Mouse (Mus musculus): ENCODE data around the gene Utf1. TPM values are rescaled to one million over a fixed set of nuclear protein-coding genes. Genes with fewer than 3 reads are reported as not detected.

The Utf1 gene
- not detected for total RNA-seq (2018; cell fraction: chromatin; rRNA removed)
- total RNA-seq (2018; cell fraction: cytosol; rRNA removed): not detected
- not detected for total RNA-seq (2018; cell fraction: nucleus; rRNA removed)
- polyA plus RNA-seq (2018): not detected in 3 replicates

GRCm38 (mm10) chr7:139943674-139944281 is at the start of gene Utf1:
TSS of gene Utf1 (plus strand) at chr7:139943789.
- H3K4me3 ChIP-seq (ENCODE audit: inconsistent target): no peak within 1 kb of the TSS
- no peaks in the 10 kb centered on the region for H3K79me2 ChIP-seq (ENCODE audit: inconsistent target)
- no peak within 1 kb of the TSS for H3K27ac ChIP-seq
- no peaks in the 10 kb centered on the region for H3K36me3 ChIP-seq (ENCODE audit: inconsistent target)
- 2% methylated on average over 52 of the region's 59 CpGs for WGBS (ENCODE audit: missing documents)

DNA sequence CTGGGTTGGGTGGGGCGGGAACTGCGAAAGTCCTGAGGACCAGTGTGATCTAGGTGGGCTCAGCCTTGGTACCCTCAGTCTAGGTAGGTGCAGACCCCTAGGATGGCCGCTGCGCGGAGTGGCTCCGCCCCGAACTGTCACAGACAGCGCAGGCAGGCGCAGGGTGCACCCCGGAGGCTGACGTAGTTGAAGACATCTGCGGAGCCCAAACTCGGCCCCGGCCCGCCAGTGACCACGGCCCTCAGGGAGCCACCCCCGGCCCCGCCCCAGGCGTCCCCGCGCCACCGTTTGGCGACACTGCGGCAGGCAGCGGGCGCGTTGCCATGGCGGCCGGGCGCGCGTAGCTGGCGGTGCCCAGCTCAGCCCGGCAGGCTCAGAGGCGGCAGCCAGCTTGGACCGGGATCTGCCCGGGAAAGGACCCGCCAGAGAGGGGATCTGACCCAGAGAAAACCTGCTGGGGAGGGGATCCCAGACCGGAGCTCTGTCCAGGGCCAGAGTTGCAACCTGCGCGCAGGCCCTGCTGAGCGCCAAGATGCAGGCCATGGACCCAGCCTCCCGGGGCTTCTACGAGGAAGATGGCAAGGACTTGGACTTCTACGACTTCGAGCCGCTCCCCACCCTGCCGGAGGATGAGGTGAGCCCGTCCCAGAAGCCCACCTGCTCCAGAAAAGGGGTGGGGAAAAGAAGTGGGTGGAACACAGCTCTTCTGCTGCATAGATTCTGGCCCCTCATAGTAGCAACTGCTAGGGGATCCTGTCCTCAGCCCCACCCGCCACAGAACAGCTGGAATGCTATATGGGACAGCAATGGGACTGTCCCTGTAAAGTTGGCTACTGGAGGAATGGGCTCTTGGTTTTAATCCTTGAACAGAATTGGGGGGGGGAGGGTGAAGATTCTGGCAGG is 48.7 kb upstream of the Utf1 start, which contains the start of gene Kndc1:
Gene Kndc1, plus strand, starts transcription at position 42 of the 903 bp plus-strand sequence.
- no peak within 1 kb of the TSS for H3K4me3 ChIP-seq (ENCODE audit: inconsistent target)
- no peaks in the 10 kb centered on the region for H3K79me2 ChIP-seq (ENCODE audit: inconsistent target)
- H3K27ac ChIP-seq: no peak within 1 kb of the TSS
- no peaks in the 10 kb centered on the region for H3K36me3 ChIP-seq (ENCODE audit: inconsistent target)
- 7% methylated on average over 44 of the region's 50 CpGs for WGBS (ENCODE audit: missing documents)

- Histone ChIP-seq H3K4me3 (ENCODE audit: inconsistent target) (no peak overlapping the region), H3K27ac (no peak overlapping the region), H3K36me3 (ENCODE audit: inconsistent target) (no peaks in the 10 kb centered on the region), H3K79me2 (ENCODE audit: inconsistent target) (no peaks in the 10 kb centered on the region)
- 83% methylated on average over 7 of the region's 7 CpGs for WGBS (ENCODE audit: missing documents)
Measured at GRCm38 (mm10) chr7:139896271-139896670, 47.3 kb upstream of the Utf1 start.

- H3K4me3 ChIP-seq (ENCODE audit: inconsistent target): no peak overlapping the region
- 81% methylated on average over 7 of the region's 7 CpGs for WGBS (ENCODE audit: missing documents)
- no peaks in the 10 kb centered on the region for H3K36me3 ChIP-seq (ENCODE audit: inconsistent target)
- H3K27ac ChIP-seq: no peak overlapping the region
- H3K79me2 ChIP-seq (ENCODE audit: inconsistent target): no peaks in the 10 kb centered on the region
Measured at GRCm38 (mm10) chr7:139896796-139897195, 46.8 kb upstream of the Utf1 start.

- WGBS (ENCODE audit: missing documents): 93% methylated on average over 2 of the region's 2 CpGs
- Histone ChIP-seq H3K36me3 (ENCODE audit: inconsistent target) (no peaks in the 10 kb centered on the region), H3K4me3 (ENCODE audit: inconsistent target) (no peak overlapping the region), H3K27ac (no peak overlapping the region), H3K79me2 (ENCODE audit: inconsistent target) (no peaks in the 10 kb centered on the region)
Measured at GRCm38 (mm10) chr7:139898606-139899005, 45.0 kb upstream of the Utf1 start.

DNA sequence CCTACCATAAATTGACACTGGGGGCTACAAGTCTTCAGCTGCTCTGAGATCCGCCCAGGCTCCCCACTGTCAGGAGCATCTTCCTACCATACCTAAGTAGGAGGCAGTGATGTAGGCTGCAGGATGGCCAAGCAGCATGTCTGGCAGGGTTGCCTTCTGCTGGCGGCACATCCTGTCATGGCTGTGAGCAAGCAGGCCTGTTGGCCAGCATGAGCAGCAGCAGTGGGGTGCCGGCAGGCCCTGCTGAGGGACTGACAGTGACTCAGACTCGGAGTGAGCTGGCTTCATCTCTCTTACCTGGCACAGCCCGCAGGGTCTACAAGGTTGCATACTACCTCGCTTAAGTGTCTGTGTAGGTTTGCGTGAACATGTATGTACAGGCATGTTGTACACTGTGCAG is 44.1 kb upstream of the Utf1 start:
- Histone ChIP-seq H3K36me3 (ENCODE audit: inconsistent target) (no peaks in the 10 kb centered on the region), H3K4me3 (ENCODE audit: inconsistent target) (no peak overlapping the region), H3K27ac (no peak overlapping the region), H3K79me2 (ENCODE audit: inconsistent target) (no peaks in the 10 kb centered on the region)
- 88% methylated on average over 7 of the region's 7 CpGs for WGBS (ENCODE audit: missing documents)

- 87% methylated on average over 7 of the region's 7 CpGs for WGBS (ENCODE audit: missing documents)
- Histone ChIP-seq H3K27ac (no peak overlapping the region), H3K36me3 (ENCODE audit: inconsistent target) (no peaks in the 10 kb centered on the region), H3K4me3 (ENCODE audit: inconsistent target) (no peak overlapping the region), H3K79me2 (ENCODE audit: inconsistent target) (no peaks in the 10 kb centered on the region)
Measured at GRCm38 (mm10) chr7:139900456-139900855, 43.1 kb upstream of the Utf1 start.

DNA sequence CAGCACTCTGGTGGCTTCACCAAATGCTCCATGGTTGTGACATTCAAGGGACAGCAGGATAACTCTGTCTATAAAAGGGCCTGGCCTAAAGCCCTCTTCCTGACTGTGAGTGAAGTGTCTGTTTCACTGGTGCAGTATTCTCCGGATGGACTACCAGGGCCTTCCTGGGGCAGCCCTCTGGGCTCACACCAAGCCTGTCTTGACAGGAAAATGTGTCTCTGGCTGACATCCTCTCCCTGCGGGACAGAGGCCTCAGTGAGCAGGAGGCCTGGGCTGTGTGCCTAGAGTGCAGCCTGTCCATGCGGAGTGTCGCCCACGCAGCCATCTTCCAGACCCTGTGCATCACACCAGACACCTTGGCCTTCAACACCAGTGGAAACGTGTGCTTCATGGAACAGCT is 42.7 kb upstream of the Utf1 start:
- H3K36me3 ChIP-seq (ENCODE audit: inconsistent target): no peaks in the 10 kb centered on the region
- whole genome bisulfite sequencing (ENCODE audit: missing documents): 77% methylated on average over 6 of the region's 6 CpGs
- no peaks in the 10 kb centered on the region for H3K79me2 ChIP-seq (ENCODE audit: inconsistent target)
- H3K27ac ChIP-seq: no peak overlapping the region
- no peak overlapping the region for H3K4me3 ChIP-seq (ENCODE audit: inconsistent target)

- no peaks in the 10 kb centered on the region for H3K36me3 ChIP-seq (ENCODE audit: inconsistent target)
- no peak overlapping the region for H3K4me3 ChIP-seq (ENCODE audit: inconsistent target)
- no peaks in the 10 kb centered on the region for H3K79me2 ChIP-seq (ENCODE audit: inconsistent target)
- H3K27ac ChIP-seq: no peak overlapping the region
- WGBS (ENCODE audit: missing documents): 25% methylated on average over 1 of the region's 1 CpGs
Measured at GRCm38 (mm10) chr7:139901981-139902380, 41.6 kb upstream of the Utf1 start.

DNA sequence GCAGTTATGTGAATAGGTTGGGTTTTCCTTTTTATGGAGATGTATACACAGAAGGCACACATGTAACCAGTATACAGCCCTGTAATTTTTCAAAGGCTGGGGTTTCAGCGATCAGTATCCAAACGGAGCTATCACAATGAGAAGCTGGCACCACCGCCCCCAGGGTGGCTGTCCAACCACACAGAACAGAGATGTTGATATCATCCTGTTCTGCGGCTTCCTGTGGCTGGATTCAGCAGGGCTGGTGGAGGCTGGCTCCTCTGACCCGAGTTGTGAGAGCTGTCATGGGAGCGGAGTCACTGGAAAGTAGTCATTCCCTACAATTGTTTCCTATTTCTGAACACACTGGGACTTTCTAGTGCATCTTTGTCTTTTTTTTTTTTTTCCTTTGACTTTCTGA is 38.3 kb upstream of the Utf1 start:
- H3K4me3 ChIP-seq (ENCODE audit: inconsistent target): no peak overlapping the region
- no peaks in the 10 kb centered on the region for H3K79me2 ChIP-seq (ENCODE audit: inconsistent target)
- WGBS (ENCODE audit: missing documents): 16% methylated on average over 6 of the region's 6 CpGs
- no peaks in the 10 kb centered on the region for H3K36me3 ChIP-seq (ENCODE audit: inconsistent target)
- no peak overlapping the region for H3K27ac ChIP-seq

GRCm38 (mm10) chr7:139905661-139906060 is 37.9 kb upstream of the Utf1 start:
- no peaks in the 10 kb centered on the region for H3K79me2 ChIP-seq (ENCODE audit: inconsistent target)
- H3K27ac ChIP-seq: no peak overlapping the region
- no peaks in the 10 kb centered on the region for H3K36me3 ChIP-seq (ENCODE audit: inconsistent target)
- 5% methylated on average over 6 of the region's 6 CpGs for WGBS (ENCODE audit: missing documents)
- H3K4me3 ChIP-seq (ENCODE audit: inconsistent target): no peak overlapping the region

DNA sequence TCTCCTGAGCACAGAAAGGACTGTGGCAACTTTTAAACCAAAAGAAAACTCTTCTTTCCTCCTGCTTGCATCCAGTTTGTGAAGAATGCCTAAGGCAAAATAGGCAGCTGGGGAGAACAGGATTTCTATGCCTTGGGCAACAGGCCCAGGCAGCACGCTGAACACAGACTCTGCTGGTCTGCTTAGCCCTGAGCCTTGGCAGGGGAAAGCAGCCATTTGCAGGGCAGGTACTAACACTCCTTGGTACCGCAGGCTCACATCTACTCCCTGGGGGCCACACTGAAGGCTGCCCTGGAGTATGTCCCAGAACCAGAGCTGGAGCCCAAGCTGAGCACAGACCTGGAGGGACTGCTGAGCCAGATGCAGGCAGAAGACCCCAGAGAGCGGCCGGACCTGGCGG is 35.4 kb upstream of the Utf1 start:
- Histone ChIP-seq H3K4me3 (ENCODE audit: inconsistent target) (no peak overlapping the region), H3K27ac (no peak overlapping the region), H3K36me3 (ENCODE audit: inconsistent target) (no peaks in the 10 kb centered on the region), H3K79me2 (ENCODE audit: inconsistent target) (no peaks in the 10 kb centered on the region)
- 98% methylated on average over 5 of the region's 5 CpGs for WGBS (ENCODE audit: missing documents)

GRCm38 (mm10) chr7:139909469-139909868 is 34.1 kb upstream of the Utf1 start:
- H3K36me3 ChIP-seq (ENCODE audit: inconsistent target): no peaks in the 10 kb centered on the region
- WGBS (ENCODE audit: missing documents): 77% methylated on average over 6 of the region's 6 CpGs
- H3K27ac ChIP-seq: no peak overlapping the region
- no peak overlapping the region for H3K4me3 ChIP-seq (ENCODE audit: inconsistent target)
- H3K79me2 ChIP-seq (ENCODE audit: inconsistent target): no peaks in the 10 kb centered on the region

DNA sequence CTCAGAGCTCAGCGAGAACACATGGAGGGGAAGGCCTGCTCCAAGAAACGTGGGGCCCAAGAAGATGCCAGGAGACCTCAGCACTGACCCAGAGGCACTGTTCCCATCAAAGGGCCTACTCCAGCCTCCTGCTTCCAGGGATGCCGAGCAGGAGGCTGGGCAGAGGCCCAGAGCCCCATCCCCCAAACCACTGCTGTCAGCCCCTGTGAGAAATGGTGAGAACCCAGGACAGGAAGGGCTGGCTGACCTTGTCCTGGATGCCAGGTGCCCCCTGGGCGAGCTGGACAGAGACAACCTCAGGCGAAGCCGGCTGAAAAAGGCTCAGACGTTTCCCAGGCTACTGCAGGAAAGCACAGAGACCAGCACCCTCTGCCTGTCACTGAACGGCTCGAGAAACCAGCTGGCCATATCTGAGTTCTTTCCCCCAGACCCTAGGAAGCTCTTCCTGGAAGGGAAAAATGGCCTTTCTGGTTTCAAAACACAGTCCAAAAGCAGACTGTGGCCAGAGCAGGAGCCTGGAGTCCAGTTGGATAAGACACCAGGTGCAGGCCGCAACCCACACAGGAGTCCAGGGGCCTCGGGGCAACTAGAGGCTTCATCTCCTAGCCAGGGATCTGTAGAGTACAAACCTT is 33.3 kb upstream of the Utf1 start:
- no peak overlapping the region for H3K27ac ChIP-seq
- H3K79me2 ChIP-seq (ENCODE audit: inconsistent target): no peaks in the 10 kb centered on the region
- H3K36me3 ChIP-seq (ENCODE audit: inconsistent target): no peaks in the 10 kb centered on the region
- H3K4me3 ChIP-seq (ENCODE audit: inconsistent target): no peak overlapping the region
- WGBS (ENCODE audit: missing documents): 88% methylated on average over 11 of the region's 11 CpGs

Measured in macrophage (primary cell).